Mouse (Mus musculus) liver, embryonic 14.5 days (tissue): ENCODE results near the gene Tardbp. TPM values are rescaled to one million over a fixed set of nuclear protein-coding genes. Genes with fewer than 3 reads are reported as not detected.

Experiments
- ATAC-seq: fragments of 200-750 bp; cut with Nextera tagmentation; 2 replicates; pipeline ENCODE4 v1.8.0; 2017; ENCODE audit warnings: moderate number of reproducible peaks, mild to moderate bottlenecking, moderate library complexity; ENCODE audit not compliant: insufficient read depth
- DNase-seq, 3 experiments: peaks; one replicate each; pipeline ENCODE4 v3.0.0-alpha.2; 2012 to 2013; ENCODE audit warnings: low read depth in 3 of 3, low spot score in 3 of 3
- H3K27ac ChIP-seq: fragments of 300-500 bp; sonication (generic); 2 replicates; pipeline ENCODE4 v1.5.1; 2014; ENCODE audit warnings: moderate library complexity, mild to moderate bottlenecking, control low read depth, inconsistent platforms
- H3K27me3 ChIP-seq: fragments of 300-500 bp; sonication (generic); 2 replicates; pipeline ENCODE4 v1.6.1; 2014; ENCODE audit warnings: mild to moderate bottlenecking, low read length, moderate library complexity; ENCODE audit not compliant: control insufficient read depth, insufficient read depth
- H3K36me3 ChIP-seq: fragments of 300-500 bp; sonication (generic); replicated peaks from 2 replicates; pipeline ENCODE4 v1.6.1; 2014; ENCODE audit warnings: low read depth; ENCODE audit not compliant: control insufficient read depth, insufficient read depth
- H3K4me1 ChIP-seq, 2 experiments: fragments of 200-500 bp in 1 of 2; fragments of 300-500 bp in 1 of 2; sonication (generic) in 1 of 2; replicated peaks; 2 replicates each; pipeline ENCODE4 v1.6.1; 2012 to 2014; ENCODE audit warnings: antibody characterized with exemption in 1 of 2, inconsistent platforms in 1 of 2, low read length in 1 of 2; ENCODE audit not compliant: control insufficient read depth in 2 of 2, insufficient read depth in 2 of 2
- H3K4me2 ChIP-seq: fragments of 300-500 bp; sonication (generic); 2 replicates; pipeline ENCODE4 v1.6.1; 2014; ENCODE audit warnings: low read depth, mild to moderate bottlenecking, control low read depth, moderate library complexity
- H3K4me3 ChIP-seq, 2 experiments: fragments of 200-500 bp in 1 of 2; fragments of 300-500 bp in 1 of 2; sonication (generic) in 1 of 2; 2 replicates each; pipeline ENCODE4 v1.5.1; 2012 to 2014; ENCODE audit warnings: low read depth in 2 of 2, low read length in 2 of 2, mild to moderate bottlenecking in 2 of 2, control low read depth in 1 of 2, inconsistent platforms in 1 of 2, moderate library complexity in 1 of 2; ENCODE audit not compliant: insufficient read depth in 1 of 2
- H3K9ac ChIP-seq: fragments of 300-500 bp; sonication (generic); replicated peaks from 2 replicates; pipeline ENCODE4 v1.6.1; 2014; ENCODE audit warnings: mild to moderate bottlenecking, control low read depth, moderate library complexity
- H3K9me3 ChIP-seq: fragments of 300-500 bp; sonication (generic); 2 replicates; pipeline ENCODE4 v1.6.1; 2016; ENCODE audit warnings: low read length, mixed read lengths; ENCODE audit not compliant: control insufficient read depth
- CTCF ChIP-seq: IDR thresholded peaks from 2 replicates; pipeline ENCODE4 v1.5.1; 2016; ENCODE audit warnings: antibody characterized with exemption, low read depth, control low read depth
- EP300 ChIP-seq: IDR thresholded peaks from 2 replicates; pipeline ENCODE4 v1.6.1; 2016; ENCODE audit warnings: antibody characterized with exemption, low read depth
- WGBS: fragments of 180-500 bp; shearing (Covaris S2); extraction: QIAGEN DNeasy Blood & Tissue Kit; methylation state at CpG from one replicate; pipeline ENCODE4 v1.1.7; 2014; ENCODE audit not compliant: insufficient replicate concordance; 5-methylcytosine and 5-hydroxymethylcytosine counted together
- polyA plus RNA-seq, 2 experiments: library from polyadenylated mRNA; depleted of rRNA in 1 of 2; stranded (reverse) in 1 of 2; unstranded in 1 of 2; fragments of >200 nt; fragmentation: Nextera tagmentation in 1 of 2; extraction: Ambion mirVana in 1 of 2; gene quantifications; 2 replicates each; pipeline versions ENCODE4 v1.2.1 to v1.2.3; 2012 to 2014

The Tardbp gene
- polyA plus RNA-seq, 2 experiments: 80.3 to 260 TPM

DNA sequence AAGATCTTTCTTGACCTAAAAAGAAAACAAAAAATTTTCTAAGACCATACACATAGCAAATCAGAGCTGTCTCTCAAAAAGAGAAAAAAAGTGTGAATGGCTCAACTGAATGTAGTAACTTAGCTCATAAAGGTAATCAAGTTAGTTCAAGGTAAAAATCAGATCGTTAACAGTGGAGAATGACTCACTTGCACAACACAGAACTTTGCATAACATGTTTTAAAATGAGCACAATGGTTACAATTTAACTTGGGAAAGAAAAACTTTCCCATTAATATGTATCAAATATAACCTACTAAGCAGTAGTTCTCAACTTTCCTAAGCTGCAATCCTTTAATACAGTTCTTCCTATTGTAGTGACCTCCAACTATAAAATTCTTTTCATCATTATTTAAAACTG, 6.1 kb downstream of the Tardbp start:
- Histone ChIP-seq H3K9ac (no peak overlapping the region), H3K4me1 (peaks cover 0 to 13% of the 10 kb centered on the region in 2 experiments; a peak in 2 of 4 replicates), H3K27me3 (no peaks in the 10 kb centered on the region), H3K36me3 (peaks cover 90% of the 10 kb centered on the region), H3K9me3 (no peaks in the 10 kb centered on the region), H3K4me3 (no peak overlapping the region), H3K27ac (no peak overlapping the region), H3K4me2 (no peak overlapping the region)
- WGBS: 84% methylated on average over 1 of the region's 1 CpGs
- DNase-seq (no peak), ATAC-seq (no peak)
- TF ChIP-seq EP300 (no peak), CTCF (no peak)

DNA sequence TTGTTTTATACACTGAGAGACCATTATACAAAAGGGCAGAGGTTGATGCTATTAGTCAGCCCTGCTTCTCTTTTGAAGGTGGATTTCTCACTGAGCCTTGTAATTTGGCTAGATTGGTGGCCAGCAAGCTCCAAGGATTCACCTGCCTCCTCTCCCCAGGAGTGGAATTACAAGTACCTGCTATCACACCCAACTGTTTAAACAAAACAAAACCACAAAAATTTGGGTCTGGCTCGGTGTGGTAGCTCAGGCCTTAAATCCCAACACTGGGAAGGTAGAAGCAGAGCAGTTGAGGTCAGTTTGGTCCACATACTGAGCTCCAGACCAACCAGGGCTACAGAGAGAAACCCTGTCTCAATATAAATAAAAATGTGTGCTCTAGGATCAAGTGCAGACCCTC, 7.0 kb downstream of the Tardbp start:
- Histone ChIP-seq H3K27ac (no peak overlapping the region), H3K9ac (no peak overlapping the region), H3K4me3 (no peak overlapping the region), H3K9me3 (no peaks in the 10 kb centered on the region), H3K4me1 (peaks cover 0 to 9% of the 10 kb centered on the region in 2 experiments; a peak in 2 of 4 replicates), H3K27me3 (no peaks in the 10 kb centered on the region), H3K4me2 (no peak overlapping the region), H3K36me3 (peaks cover 95% of the 10 kb centered on the region)
- 52% methylated on average over 1 of the region's 1 CpGs for WGBS
- DNase-seq (no peak), ATAC-seq (no peak)
- TF ChIP-seq CTCF (no peak), EP300 (no peak)

DNA sequence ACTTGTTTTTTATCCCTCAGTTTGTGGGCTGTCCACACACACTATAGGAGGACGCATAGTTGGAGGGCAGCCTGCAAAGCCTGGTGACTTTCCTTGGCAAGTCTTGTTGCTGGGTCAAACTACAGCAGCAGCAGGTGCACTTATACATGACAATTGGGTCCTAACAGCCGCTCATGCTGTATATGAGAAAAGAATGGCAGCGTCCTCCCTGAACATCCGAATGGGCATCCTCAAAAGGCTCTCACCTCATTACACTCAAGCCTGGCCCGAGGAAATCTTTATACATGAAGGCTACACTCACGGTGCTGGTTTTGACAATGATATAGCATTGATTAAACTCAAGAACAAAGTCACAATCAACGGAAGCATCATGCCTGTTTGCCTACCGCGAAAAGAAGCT, 13.1 kb downstream of the Tardbp start:
- TF ChIP-seq CTCF (no peak), EP300 (no peak)
- Histone ChIP-seq H3K27me3 (no peaks in the 10 kb centered on the region), H3K36me3 (peaks cover 52% of the 10 kb centered on the region), H3K9ac (no peak overlapping the region), H3K4me2 (no peak overlapping the region), H3K9me3 (no peaks in the 10 kb centered on the region), H3K4me1 (no peaks in the 10 kb centered on the region), H3K4me3 (no peak overlapping the region), H3K27ac (no peak overlapping the region)
- 83% methylated on average over 9 of the region's 9 CpGs for WGBS
- DNase-seq: no peak
- no peak for ATAC-seq

DNA sequence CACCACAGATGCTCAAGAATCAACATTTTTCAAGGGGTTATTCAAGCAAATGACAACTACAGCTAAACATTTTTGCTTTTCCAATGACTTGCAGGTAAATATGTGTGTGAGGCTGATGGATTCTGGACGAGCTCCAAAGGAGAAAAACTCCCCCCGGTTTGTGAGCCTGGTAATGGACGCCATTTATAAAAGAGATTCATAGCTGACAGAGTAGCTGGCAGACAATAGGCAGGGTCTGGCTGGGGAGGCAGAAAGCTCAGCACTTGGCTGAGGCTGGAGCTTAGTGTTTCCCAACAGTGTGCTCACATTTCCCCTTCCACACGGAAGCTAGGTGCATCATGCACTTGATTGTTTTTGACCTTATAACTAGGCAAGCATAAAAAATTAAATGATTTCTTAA, 14.3 kb downstream of the Tardbp start:
- H3K27me3 ChIP-seq: no peaks in the 10 kb centered on the region
- TF ChIP-seq EP300 (no peak), CTCF (no peak)
- ATAC-seq (no peak), DNase-seq (no peak)
- H3K4me3 ChIP-seq: no peak overlapping the region
- peaks cover 44% of the 10 kb centered on the region for H3K36me3 ChIP-seq
- H3K27ac ChIP-seq: no peak overlapping the region
- WGBS: 72% methylated on average over 4 of the region's 4 CpGs
- H3K4me2 ChIP-seq: no peak overlapping the region
- H3K9ac ChIP-seq: no peak overlapping the region
- H3K9me3 ChIP-seq: no peaks in the 10 kb centered on the region
- H3K4me1 ChIP-seq: no peaks in the 10 kb centered on the region

DNA sequence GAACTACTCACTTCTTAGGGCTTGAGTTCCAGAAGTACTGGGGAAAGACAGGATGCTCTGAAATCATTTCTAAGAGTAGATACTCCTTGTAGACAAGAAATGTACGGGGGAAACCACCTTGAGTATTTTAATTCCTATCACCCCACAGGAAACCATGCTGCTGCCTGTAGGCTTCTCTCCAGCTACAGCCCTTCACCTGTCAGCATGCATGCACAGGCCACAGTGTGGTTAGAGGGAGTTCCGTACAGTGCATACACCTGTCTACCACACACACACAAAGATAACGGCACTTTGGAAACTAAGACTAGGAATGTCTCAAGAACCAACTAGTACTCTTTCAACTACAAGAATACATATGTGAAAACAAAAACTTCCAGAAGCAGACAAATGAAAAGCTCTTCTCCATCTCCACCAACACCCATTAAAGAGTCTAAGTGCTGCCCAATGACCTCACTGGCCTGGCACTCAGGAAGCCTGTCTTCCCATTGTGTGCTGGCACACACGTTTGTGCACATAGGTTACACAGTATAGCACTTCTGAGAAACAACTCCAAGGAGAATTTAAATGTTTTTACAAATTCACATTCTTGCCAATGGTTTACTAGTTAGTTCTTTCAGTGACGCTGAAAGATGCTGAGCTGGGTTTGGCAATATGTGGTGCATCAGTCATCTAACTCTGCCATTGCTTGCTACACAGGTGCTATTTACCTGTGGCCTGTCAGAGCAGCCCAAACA, 16.0 kb downstream of the Tardbp start:
- WGBS: 57% methylated on average over 5 of the region's 5 CpGs
- Histone ChIP-seq H3K9me3 (no peaks in the 10 kb centered on the region), H3K27ac (no peak overlapping the region)

More for the DNA sequence above, 16.0 kb downstream of the Tardbp start:
- no peak overlapping the region for H3K4me2 ChIP-seq
- H3K36me3 ChIP-seq: peaks cover 27% of the 10 kb centered on the region
- ATAC-seq: no peak
- DNase-seq: no peak
- no peak overlapping the region for H3K4me3 ChIP-seq
- H3K4me1 ChIP-seq: no peaks in the 10 kb centered on the region
- TF ChIP-seq CTCF (no peak), EP300 (no peak)
- no peak overlapping the region for H3K9ac ChIP-seq
- no peaks in the 10 kb centered on the region for H3K27me3 ChIP-seq
